Mouse (Mus musculus) heart, postnatal 0 days (tissue): Measurements from ENCODE around the gene Pmch. TPM values are rescaled to one million over a fixed set of nuclear protein-coding genes. Genes with fewer than 3 reads are reported as not detected.

ENCODE experiments used
- ATAC-seq: fragments of 200-750 bp; cut with Nextera tagmentation; 2 replicates; pipeline ENCODE4 v1.8.0; 2017; ENCODE audit warnings: low read depth, moderate number of reproducible peaks, moderate library complexity; ENCODE audit not compliant: insufficient read depth
- DNase-seq: peaks from one replicate; pipeline ENCODE4 v3.0.0-alpha.2; 2016; ENCODE audit warnings: low spot score
- H3K27ac ChIP-seq: fragments of 300-500 bp; sonication (generic); 2 replicates; pipeline ENCODE4 v1.5.1; 2014; ENCODE audit warnings: low read depth, mild to moderate bottlenecking
- H3K27me3 ChIP-seq: fragments of 300-500 bp; sonication (generic); 2 replicates; pipeline ENCODE4 v1.6.1; 2014; ENCODE audit warnings: low read length, mixed read lengths; ENCODE audit not compliant: control insufficient read depth, insufficient read depth
- H3K36me3 ChIP-seq: fragments of 300-500 bp; sonication (generic); replicated peaks from 2 replicates; pipeline ENCODE4 v1.6.1; 2014; ENCODE audit warnings: low read length, mixed read lengths; ENCODE audit not compliant: control insufficient read depth, insufficient read depth
- H3K4me1 ChIP-seq: fragments of 300-500 bp; sonication (generic); 2 replicates; pipeline ENCODE4 v1.6.1; 2014; ENCODE audit warnings: antibody characterized with exemption; ENCODE audit not compliant: control insufficient read depth, insufficient read depth
- H3K4me2 ChIP-seq: fragments of 300-500 bp; sonication (generic); 2 replicates; pipeline ENCODE4 v1.6.1; 2014; ENCODE audit warnings: low read depth, mild to moderate bottlenecking, low read length, moderate library complexity
- H3K4me3 ChIP-seq: fragments of 300-500 bp; sonication (generic); 2 replicates; pipeline ENCODE4 v1.5.1; 2014; ENCODE audit warnings: low read depth, low read length
- H3K9ac ChIP-seq: fragments of 300-500 bp; sonication (generic); replicated peaks from 2 replicates; pipeline ENCODE4 v1.6.1; 2014; ENCODE audit warnings: low read depth, low read length, mixed read lengths
- H3K9me3 ChIP-seq: fragments of 300-500 bp; sonication (generic); replicated peaks from 2 replicates; pipeline ENCODE4 v1.6.1; 2016; ENCODE audit warnings: low read length; ENCODE audit not compliant: control insufficient read depth
- CTCF ChIP-seq: IDR thresholded peaks from 2 replicates; pipeline ENCODE4 v1.5.1; 2016; ENCODE audit warnings: antibody characterized with exemption, control low read depth, low read depth
- EP300 ChIP-seq: IDR thresholded peaks from 2 replicates; pipeline ENCODE4 v1.6.1; 2016; ENCODE audit warnings: antibody characterized with exemption, low read depth
- WGBS: fragments of 180-500 bp; shearing (Covaris S2); extraction: QIAGEN DNeasy Blood & Tissue Kit; methylation state at CpG from one replicate; pipeline ENCODE4 v1.1.7; 2014; 5-methylcytosine and 5-hydroxymethylcytosine counted together
- polyA plus RNA-seq: library from polyadenylated mRNA; unstranded; fragments of >200 nt; fragmentation: Nextera tagmentation; extraction: Ambion mirVana; gene quantifications from 2 replicates; pipeline ENCODE4 v1.2.1, GENCODE M21; 2015
- total RNA-seq: library from RNA; depleted of rRNA; stranded (reverse); fragments of >200 nt; gene quantifications from 2 replicates; pipeline ENCODE4 v1.2.3, GENCODE M21; 2014; ENCODE audit warnings: low replicate concordance; rRNA removed

Pmch gene
- total and polyA plus RNA-seq, 2 experiments from 2014 or later = 0.18 TPM; not detected in 1

GRCm38 (mm10) chr10:88135630-88136029, 44.8 kb downstream of the Pmch start:
- Histone ChIP-seq H3K27me3 (no peaks in the 10 kb centered on the region), H3K27ac (no peak overlapping the region), H3K4me3 (no peak overlapping the region), H3K9me3 (no peaks in the 10 kb centered on the region), H3K36me3 (peaks cover 6% of the 10 kb centered on the region), H3K9ac (no peak overlapping the region), H3K4me2 (no peak overlapping the region), H3K4me1 (no peaks in the 10 kb centered on the region)
- no peak for TF ChIP-seq EP300
- no peak for TF ChIP-seq CTCF
- ATAC-seq (no peak), DNase-seq (no peak)
- WGBS = 95% methylated on average over 16 of the region's 16 CpGs

Other genes starting within 250 kb of the Pmch start
- gene Igf1, start 232.8 kb upstream of the Pmch start, total RNA-seq = 10.0 and 12.6 TPM in 2 replicates
- 23.4 and 26.8 TPM in 2 replicates for gene Igf1, start 232.8 kb upstream of the Pmch start, polyA plus RNA-seq
- 6.9 and 17.5 TPM in 2 replicates for gene Parpbp, start 55.9 kb downstream of the Pmch start, total RNA-seq
- 3.2 and 3.3 TPM in 2 replicates for gene Parpbp, start 55.9 kb downstream of the Pmch start, polyA plus RNA-seq
- 7.5 and 24.1 TPM in 2 replicates for gene Nup37, start 55.9 kb downstream of the Pmch start, total RNA-seq
- gene Nup37, start 55.9 kb downstream of the Pmch start, polyA plus RNA-seq = 21.9 and 22.1 TPM in 2 replicates
- gene Washc3, start 110.0 kb downstream of the Pmch start, total RNA-seq = 33.0 and 40.1 TPM in 2 replicates
- gene Washc3, start 110.0 kb downstream of the Pmch start, polyA plus RNA-seq = 52.5 and 59.4 TPM in 2 replicates